Mouse (Mus musculus) lung, adult 2 months (tissue): ENCODE data around the gene Grb7.

ENCODE experiments used
- CTCF ChIP-seq: fragments of 200-500 bp; IDR thresholded peaks from 2 replicates; pipeline ENCODE4 v1.5.1; 2011; ENCODE audit warnings: mild to moderate bottlenecking, low read length, control low read depth; ENCODE audit not compliant: insufficient read depth
- POLR2A ChIP-seq: fragments of 200-500 bp; IDR thresholded peaks from 2 replicates; pipeline ENCODE4 v1.6.1; 2011; ENCODE audit warnings: low read depth, mild to moderate bottlenecking, control low read depth, low read length, borderline replicate concordance; ENCODE audit errors: extremely low read depth

DNA sequence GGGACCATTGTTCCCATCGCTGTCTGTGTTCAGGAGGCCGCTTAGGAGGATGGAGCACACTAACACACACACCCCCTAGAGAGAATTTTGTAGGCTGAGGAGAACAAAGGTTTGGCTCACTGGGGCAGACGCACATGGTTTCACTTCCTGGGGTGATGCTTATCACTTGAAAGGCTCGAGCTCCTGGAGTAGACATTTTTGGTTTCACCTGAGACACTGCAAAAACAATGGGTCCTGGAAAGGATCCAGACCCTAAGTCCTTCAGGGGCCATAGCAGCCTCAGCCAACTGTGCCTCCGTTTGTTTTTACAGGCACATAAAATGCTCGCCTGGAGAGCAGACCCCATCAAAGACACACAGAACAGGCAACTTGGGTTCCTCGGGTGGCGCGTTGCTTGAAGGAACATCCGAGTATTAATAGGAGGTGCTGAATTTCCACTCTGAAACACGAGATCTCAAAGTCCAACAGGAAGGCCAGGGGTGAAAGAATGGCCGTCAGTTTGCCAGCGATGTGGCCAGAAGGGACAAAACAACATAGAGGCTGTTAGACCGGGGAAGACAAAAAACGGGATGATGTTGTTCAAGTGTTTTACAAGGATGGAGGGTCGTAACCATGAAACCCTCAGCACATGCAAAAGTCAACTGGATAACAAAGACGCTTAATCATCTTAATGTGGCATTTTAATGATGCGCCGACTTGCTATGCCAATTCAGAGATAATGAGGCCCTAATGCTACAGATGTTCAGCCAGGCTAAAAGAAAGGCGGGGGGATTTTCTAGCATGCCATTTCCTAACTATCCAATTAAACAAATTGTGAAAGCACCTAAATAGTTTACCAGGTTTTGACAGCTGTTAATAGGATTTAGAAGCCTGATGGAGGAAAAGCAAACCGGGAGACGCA lies 51.4 kb downstream of the Grb7 start:
- no peak for TF ChIP-seq CTCF
- no peak for TF ChIP-seq POLR2A
